Mouse (Mus musculus): Measurements from ENCODE around the gene Nck2. TPM values are rescaled to one million over a fixed set of nuclear protein-coding genes. Genes with fewer than 3 reads are reported as not detected.
A peak's percentile ranks its signal among the peaks of the same experiment; 100 is the strongest.

Nck2 gene
- total and polyA plus RNA-seq, 3 experiments: 11.7 to 15.3 (median 11.9) TPM

DNA sequence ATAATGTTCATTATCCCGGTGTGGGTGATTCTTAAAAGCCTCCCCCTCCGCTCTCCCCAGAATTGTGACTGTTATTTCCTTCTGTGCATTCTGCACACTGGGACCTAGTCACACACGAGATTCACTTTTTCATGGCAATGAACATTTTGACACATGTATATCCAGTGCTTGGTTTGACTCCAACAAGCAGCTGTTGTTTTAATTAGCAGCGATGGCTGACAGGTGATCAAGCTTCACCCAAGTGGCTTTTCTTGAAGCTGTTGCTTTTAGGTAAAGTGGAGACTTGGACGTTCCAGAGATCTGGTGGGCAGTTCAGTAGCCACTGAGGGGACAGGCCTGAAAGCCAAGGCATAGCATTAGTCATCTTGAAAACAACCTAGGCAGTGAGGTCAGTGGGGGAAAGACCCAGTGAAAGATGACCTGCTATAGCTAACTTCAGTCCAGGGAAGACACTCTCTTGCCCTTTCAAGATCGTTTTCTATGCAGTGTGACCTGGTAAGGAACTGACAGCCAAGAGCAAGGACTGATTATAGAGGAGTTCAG lies 17.3 kb upstream of the Nck2 start:
- intact Hi-C loops (cut with DNase I): no loop called here
- Histone ChIP-seq H3K36me3 (ENCODE audit: control insufficient read depth, insufficient read depth, low read length) (peaks cover 2% of the 10 kb centered on the region; the same call in 1 of the 2 replicates), H3K9ac (ENCODE audit: low read depth, low read length) (no peak overlapping the region), H3K4me3 (no peak overlapping the region), H3K79me2 (replicated peaks; ENCODE audit: control insufficient read depth, insufficient read depth, low read length) (no peaks in the 10 kb centered on the region), H3K27me3 (ENCODE audit: control insufficient read depth, insufficient read depth, low read length) (no peaks in the 10 kb centered on the region), H3K27ac (peak overlapping the region; percentile 46), H3K4me1 (ENCODE audit: control insufficient read depth, insufficient read depth, low read length) (peaks cover 4% of the 10 kb centered on the region)
- no peak for TF ChIP-seq CTCF (IDR thresholded peaks at IDR 0.05)
- 36% methylated on average over 6 of the region's 6 CpGs for WGBS
- DNase-seq: no peak

DNA sequence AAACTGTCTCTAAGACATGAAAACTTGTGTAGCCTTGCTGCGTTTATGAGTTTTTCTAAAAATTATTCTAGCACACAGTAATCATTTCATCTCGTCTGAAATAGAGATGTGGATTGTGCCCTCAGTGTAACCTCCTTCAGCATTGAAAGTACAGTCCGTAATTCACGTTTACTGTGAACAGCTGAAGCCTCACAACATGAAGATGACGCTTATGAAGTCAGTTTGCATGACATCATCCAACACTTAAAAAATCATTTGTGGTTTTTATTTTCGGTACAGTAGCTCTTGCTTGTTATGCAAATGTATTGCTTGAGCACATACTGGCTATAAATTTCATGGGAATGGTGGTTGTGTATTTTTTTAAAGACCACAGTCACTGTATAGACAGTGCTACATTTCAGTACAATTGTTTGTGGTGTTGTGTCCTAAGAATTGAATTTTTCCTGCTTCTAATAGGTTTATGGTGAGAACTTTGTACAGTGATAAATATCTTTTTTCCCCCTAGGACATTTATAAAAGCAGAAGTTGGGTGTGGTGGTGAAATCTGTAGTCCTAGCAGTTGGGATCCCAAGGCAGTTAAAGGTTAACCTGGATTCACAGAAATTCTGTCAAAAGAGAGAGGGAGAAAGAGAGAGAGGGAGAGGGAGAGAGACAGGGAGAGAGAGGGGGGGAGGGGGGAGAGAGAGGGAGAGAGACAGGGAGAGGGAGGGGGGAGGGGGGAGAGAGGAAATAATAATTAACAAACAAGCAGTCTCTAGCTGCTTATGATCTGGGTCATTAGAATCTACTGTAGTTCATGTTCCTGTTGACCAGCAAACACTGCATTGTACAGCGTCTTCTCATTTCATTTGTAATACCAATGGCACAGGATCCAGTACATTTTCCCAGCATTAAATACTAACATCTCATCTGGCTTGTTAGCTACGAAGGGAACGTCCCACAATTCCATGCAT lies 14.2 kb upstream of the Nck2 start:
- Histone ChIP-seq H3K4me1 (ENCODE audit: control insufficient read depth, insufficient read depth, low read length) (peaks cover 5% of the 10 kb centered on the region), H3K79me2 (replicated peaks; ENCODE audit: control insufficient read depth, insufficient read depth, low read length) (no peaks in the 10 kb centered on the region), H3K36me3 (ENCODE audit: control insufficient read depth, insufficient read depth, low read length) (peaks cover 2% of the 10 kb centered on the region; the same call in 1 of the 2 replicates), H3K9ac (ENCODE audit: low read depth, low read length) (no peak overlapping the region), H3K27ac (no peak overlapping the region), H3K4me3 (no peak overlapping the region), H3K27me3 (ENCODE audit: control insufficient read depth, insufficient read depth, low read length) (no peaks in the 10 kb centered on the region)
- DNase-seq: no peak
- TF ChIP-seq EP300 (IDR thresholded peaks at IDR 0.05; ENCODE audit: insufficient read depth, low read depth, low read length) (no peak), POLR2A (IDR thresholded peaks at IDR 0.05; ENCODE audit: insufficient read depth, low read depth, low read length) (no peak), CTCF (IDR thresholded peaks at IDR 0.05) (no peak)
- intact Hi-C loops (cut with DNase I): no loop called here
- WGBS: 83% methylated on average over 9 of the region's 9 CpGs

DNA sequence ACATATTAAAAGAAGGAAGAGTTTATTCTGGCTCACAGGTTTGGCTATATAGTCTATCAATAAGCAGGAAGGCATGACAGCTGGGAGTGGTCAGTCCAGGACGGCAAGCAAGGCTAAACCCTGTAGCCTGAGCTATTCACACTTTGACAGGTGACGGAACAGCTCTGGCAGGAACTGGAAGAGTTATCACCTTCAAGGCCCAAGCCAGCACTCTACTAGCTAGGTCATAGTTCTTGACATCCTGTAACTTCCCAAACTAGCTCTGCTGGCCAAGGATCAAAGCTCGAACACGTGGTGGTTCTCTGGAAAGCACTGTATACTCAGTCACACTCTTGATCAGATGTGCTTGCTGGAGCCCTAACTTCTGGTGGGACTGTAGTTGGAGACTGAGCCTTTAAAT lies 10.5 kb upstream of the Nck2 start:
- H3K27ac ChIP-seq: no peak overlapping the region
- H3K4me3 ChIP-seq: no peak overlapping the region
- H3K9ac ChIP-seq (ENCODE audit: low read depth, low read length): no peak overlapping the region
- 29% methylated on average over 4 of the region's 4 CpGs for WGBS
- DNase-seq: peak in 1 of 2 experiments; percentile 37
- no peaks in the 10 kb centered on the region for H3K36me3 ChIP-seq (ENCODE audit: control insufficient read depth, insufficient read depth, low read length)
- intact Hi-C loops (cut with DNase I): no loop called here
- TF ChIP-seq CTCF (IDR thresholded peaks at IDR 0.05) (no peak), EP300 (IDR thresholded peaks at IDR 0.05; ENCODE audit: insufficient read depth, low read depth, low read length) (0 out of 2 replicates have a peak, but pooled peaks have one; percentile 27), POLR2A (IDR thresholded peaks at IDR 0.05; ENCODE audit: insufficient read depth, low read depth, low read length) (no peak)
- H3K4me1 ChIP-seq (ENCODE audit: control insufficient read depth, insufficient read depth, low read length): 0 out of 2 replicates have a peak, but pooled peaks cover 1% of the 10 kb centered on the region
- no peaks in the 10 kb centered on the region for H3K27me3 ChIP-seq (ENCODE audit: control insufficient read depth, insufficient read depth, low read length)
- no peaks in the 10 kb centered on the region for H3K79me2 ChIP-seq (replicated peaks; ENCODE audit: control insufficient read depth, insufficient read depth, low read length)

DNA sequence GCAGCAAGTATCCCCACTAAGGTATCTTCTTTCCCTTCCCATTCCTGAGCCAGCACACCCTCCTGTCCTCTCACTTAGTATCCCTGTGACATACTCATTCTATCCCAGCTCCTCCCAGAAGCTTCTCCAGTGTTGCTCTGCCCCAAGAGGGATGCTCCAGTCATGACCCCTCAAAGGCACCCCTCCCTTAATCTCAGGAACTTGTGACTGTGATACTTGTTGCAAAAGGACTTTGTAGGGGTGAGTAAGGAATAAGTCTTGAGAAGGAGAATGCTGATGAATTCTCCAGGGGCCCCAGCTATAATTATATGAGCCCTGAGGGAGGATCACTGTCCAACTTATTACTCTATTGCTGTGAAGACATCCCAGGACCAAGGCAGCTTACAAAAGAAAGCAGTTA lies 7.8 kb upstream of the Nck2 start:
- Histone ChIP-seq H3K36me3 (ENCODE audit: control insufficient read depth, insufficient read depth, low read length) (no peaks in the 10 kb centered on the region), H3K27me3 (ENCODE audit: control insufficient read depth, insufficient read depth, low read length) (no peaks in the 10 kb centered on the region), H3K27ac (no peak overlapping the region), H3K4me3 (no peak overlapping the region), H3K9ac (ENCODE audit: low read depth, low read length) (no peak overlapping the region), H3K4me1 (ENCODE audit: control insufficient read depth, insufficient read depth, low read length) (0 out of 2 replicates have a peak, but pooled peaks cover 1% of the 10 kb centered on the region), H3K79me2 (replicated peaks; ENCODE audit: control insufficient read depth, insufficient read depth, low read length) (no peaks in the 10 kb centered on the region)
- intact Hi-C loops (cut with DNase I): no loop called here
- TF ChIP-seq POLR2A (IDR thresholded peaks at IDR 0.05; ENCODE audit: insufficient read depth, low read depth, low read length) (no peak), CTCF (IDR thresholded peaks at IDR 0.05) (no peak), EP300 (IDR thresholded peaks at IDR 0.05; ENCODE audit: insufficient read depth, low read depth, low read length) (no peak)
- no peak for DNase-seq

DNA sequence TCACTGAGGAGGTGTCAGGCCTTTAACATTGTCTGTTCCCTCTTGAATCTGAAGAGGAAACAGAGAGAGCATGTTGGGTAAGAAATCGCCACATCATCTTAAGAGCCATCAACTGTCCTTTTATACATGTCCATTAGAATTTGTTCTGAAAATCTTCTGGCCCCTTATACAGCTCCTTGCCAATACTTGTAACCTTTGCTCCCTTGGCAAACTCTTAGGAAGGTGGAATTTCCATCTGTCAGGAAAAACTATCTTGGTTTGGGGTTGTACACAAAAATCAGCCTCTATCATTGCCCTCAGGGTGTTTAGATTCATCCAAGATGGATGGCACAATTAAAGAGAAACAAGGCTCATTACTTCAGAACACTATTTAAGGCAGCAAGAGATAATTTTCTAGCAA lies 5.1 kb upstream of the Nck2 start:
- DNase-seq: no peak
- no peak overlapping the region for H3K4me3 ChIP-seq
- H3K27ac ChIP-seq: no peak overlapping the region
- H3K27me3 ChIP-seq (ENCODE audit: control insufficient read depth, insufficient read depth, low read length): no peaks in the 10 kb centered on the region
- no peaks in the 10 kb centered on the region for H3K4me1 ChIP-seq (ENCODE audit: control insufficient read depth, insufficient read depth, low read length)
- no peaks in the 10 kb centered on the region for H3K79me2 ChIP-seq (replicated peaks; ENCODE audit: control insufficient read depth, insufficient read depth, low read length)
- no peak overlapping the region for H3K9ac ChIP-seq (ENCODE audit: low read depth, low read length)
- intact Hi-C loops (cut with DNase I): no loop called here
- TF ChIP-seq POLR2A (IDR thresholded peaks at IDR 0.05; ENCODE audit: insufficient read depth, low read depth, low read length) (no peak), EP300 (IDR thresholded peaks at IDR 0.05; ENCODE audit: insufficient read depth, low read depth, low read length) (no peak), CTCF (IDR thresholded peaks at IDR 0.05) (no peak)
- H3K36me3 ChIP-seq (ENCODE audit: control insufficient read depth, insufficient read depth, low read length): no peaks in the 10 kb centered on the region
- WGBS: 88% methylated on average over 1 of the region's 1 CpGs

DNA sequence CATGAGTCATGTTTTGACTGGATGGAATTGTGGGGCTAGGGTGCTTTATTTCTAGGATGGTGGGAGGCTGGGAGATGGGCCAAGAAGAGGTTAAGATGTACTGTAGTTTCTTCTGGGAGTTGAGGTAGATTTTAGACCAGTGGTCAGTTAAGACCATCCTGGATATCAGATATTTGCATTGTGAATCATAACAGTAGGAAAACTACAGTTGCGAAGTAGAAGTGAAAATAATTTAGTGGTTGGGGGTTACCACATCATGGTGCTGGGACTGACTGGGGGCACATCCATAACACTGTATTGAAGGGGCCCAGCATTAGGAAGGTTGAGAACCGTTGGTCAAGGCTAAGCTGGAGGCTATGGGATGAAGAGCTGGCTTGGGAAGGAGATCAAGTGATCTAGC lies 1.8 kb upstream of the Nck2 start:
- TF ChIP-seq POLR2A (IDR thresholded peaks at IDR 0.05; ENCODE audit: insufficient read depth, low read depth, low read length) (no peak), EP300 (IDR thresholded peaks at IDR 0.05; ENCODE audit: insufficient read depth, low read depth, low read length) (no peak), CTCF (IDR thresholded peaks at IDR 0.05) (no peak)
- 97% methylated on average over 2 of the region's 2 CpGs for WGBS
- intact Hi-C loops (cut with DNase I): loop anchor here (10.0 kb wide), 2 partner anchors 348 to 382 kb away; partner anchors contain the start of genes AI597479, Tgfbrap1 and Uxs1

More for the DNA sequence above, 1.8 kb upstream of the Nck2 start:
- Histone ChIP-seq H3K4me3 (no peak overlapping the region), H3K27me3 (ENCODE audit: control insufficient read depth, insufficient read depth, low read length) (no peaks in the 10 kb centered on the region), H3K27ac (no peak overlapping the region), H3K36me3 (ENCODE audit: control insufficient read depth, insufficient read depth, low read length) (peaks cover 4% of the 10 kb centered on the region), H3K4me1 (ENCODE audit: control insufficient read depth, insufficient read depth, low read length) (peaks cover 5% of the 10 kb centered on the region), H3K9ac (ENCODE audit: low read depth, low read length) (no peak overlapping the region), H3K79me2 (replicated peaks; ENCODE audit: control insufficient read depth, insufficient read depth, low read length) (no peaks in the 10 kb centered on the region; the same call in 1 of the 2 replicates)
- no peak for DNase-seq

All from heart, adult 2 months (tissue).